In the genomic region with DNA sequence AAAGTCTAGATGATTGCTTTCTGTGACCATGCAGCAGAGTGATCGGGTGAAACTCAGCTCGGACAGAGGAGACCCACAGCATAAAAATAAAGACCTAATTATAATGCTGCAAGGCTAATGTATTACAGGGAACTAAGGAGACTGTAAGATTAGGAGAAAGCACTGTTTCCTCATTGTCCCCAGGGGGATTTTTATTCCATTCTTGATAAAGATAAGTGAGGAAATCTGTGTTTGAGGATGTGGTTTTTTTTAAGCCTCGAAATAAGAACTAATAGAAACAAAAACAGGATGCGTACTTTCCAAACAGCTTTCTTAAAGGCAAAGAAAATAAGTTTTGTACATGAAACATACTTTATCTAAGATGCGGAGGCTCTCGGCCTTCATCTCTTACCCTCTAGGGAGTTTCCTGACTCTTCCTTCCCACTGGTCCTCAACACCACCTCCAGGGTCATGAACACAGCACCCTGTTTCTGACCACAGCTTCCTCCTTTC, we compare ENCODE assay signal across 11 mouse cellular contexts.
"Had no signal": no experiment of that assay in that cellular context is flagged by ENCODE, and none has a peak within 500 bp of the region (broad histone marks: within the 10 kb centered on the region; RNA-seq: fewer than 3 reads in every experiment).

No protein-coding gene starts in this region.

- H3K4me3 ChIP-seq: kidney, embryonic 15.5 days; left cerebral cortex, adult 2 months; liver, embryonic 13.5 days had no signal

- H3K4me2 ChIP-seq: kidney, embryonic 15.5 days; liver, embryonic 13.5 days; lung, embryonic 14.5 days had no signal

- DNase-seq: kidney, adult 11 months; layer of hippocampus, postnatal 36 days; liver, embryonic 13.5 days; lung, embryonic 14.5 days; midbrain, embryonic 14.5 days; thymus, adult 18-20 months; thymus, postnatal 4 days had no signal

- H3K36me3 ChIP-seq: kidney, embryonic 15.5 days; liver, embryonic 13.5 days had no signal

- H3K27me3 ChIP-seq: kidney, embryonic 15.5 days; liver, embryonic 13.5 days had no signal

- H3K27ac ChIP-seq: kidney, embryonic 15.5 days; left cerebral cortex, adult 2 months; liver, embryonic 13.5 days; macrophage had no signal

- H3K9me3 ChIP-seq: kidney, embryonic 15.5 days; liver, embryonic 13.5 days had no signal

- H3K4me1 ChIP-seq: liver, embryonic 13.5 days had no signal

- ATAC-seq: lung, postnatal 0 days had no signal

- H3K9ac ChIP-seq: kidney, embryonic 15.5 days; liver, embryonic 13.5 days; lung, embryonic 14.5 days had no signal
